Mouse (Mus musculus): ENCODE measurements at regions not wholly inside any gene's neighbourhood (a gene's known extent, or its start where the extent isn't known, plus 50 kb on each side); places are given as distances from the start of the nearest gene placed in this dataset.

DNA sequence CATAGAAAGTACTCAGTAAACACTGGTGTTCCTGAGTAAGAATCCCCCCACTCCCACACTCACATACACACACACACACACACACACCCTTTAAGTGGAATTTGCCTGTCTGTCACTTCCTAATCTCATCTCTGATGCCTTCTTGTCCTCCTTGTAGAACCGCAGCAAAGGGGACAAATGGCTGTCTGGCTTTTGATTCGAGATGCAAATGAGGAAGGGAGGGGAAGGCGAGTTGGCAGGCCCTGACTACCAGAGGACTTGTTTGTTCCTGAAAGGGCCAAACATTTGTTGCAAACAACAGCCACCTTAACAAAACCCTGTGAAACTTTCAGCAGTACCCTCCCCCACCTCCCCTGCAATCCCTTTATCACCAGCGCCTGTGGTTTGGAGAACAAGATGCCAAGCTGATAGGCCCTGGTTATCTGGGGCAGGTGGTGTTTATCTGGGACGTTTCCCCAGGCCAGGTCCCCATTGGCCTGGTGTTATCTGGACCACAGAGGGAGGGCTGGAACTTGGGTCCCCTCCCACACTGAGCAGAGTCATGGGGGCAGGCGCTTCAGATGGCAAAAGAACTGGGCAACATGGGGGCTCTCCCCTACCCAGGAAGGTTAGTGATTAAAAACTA, 67.5 kb upstream of the Lhx1 start:
- no peak for TF ChIP-seq POLR2A (IDR thresholded peaks at IDR 0.05; ENCODE audit: borderline replicate concordance, low read depth, low read length)
- no peak for TF ChIP-seq CTCF (IDR thresholded peaks at IDR 0.05; ENCODE audit: low read depth, low read length)
